Mouse (Mus musculus): ENCODE measurements around the gene Clec2g.

GRCm38 (mm10) chr6:128945564-128945963, 11.4 kb downstream of the Clec2g start:
- TF ChIP-seq CTCF (IDR thresholded peaks at IDR 0.05; ENCODE audit: low read depth) (no peak), EP300 (IDR thresholded peaks at IDR 0.05; ENCODE audit: low read depth) (no peak)
